Mouse (Mus musculus): ENCODE results near the gene Nusap1. TPM values are rescaled to one million over a fixed set of nuclear protein-coding genes. Genes with fewer than 3 reads are reported as not detected.
A peak's percentile ranks its signal among the peaks of the same experiment; 100 is the strongest.
"Not testable (repeated sequence)": the region's sequence is repeated elsewhere in the genome, so short reads cannot be mapped to it uniquely, and the experiment has no call there.

The Nusap1 gene
- total RNA-seq, 4 experiments from 2014 or later, result 0.10 to 0.38 TPM; not detected in 2

DNA sequence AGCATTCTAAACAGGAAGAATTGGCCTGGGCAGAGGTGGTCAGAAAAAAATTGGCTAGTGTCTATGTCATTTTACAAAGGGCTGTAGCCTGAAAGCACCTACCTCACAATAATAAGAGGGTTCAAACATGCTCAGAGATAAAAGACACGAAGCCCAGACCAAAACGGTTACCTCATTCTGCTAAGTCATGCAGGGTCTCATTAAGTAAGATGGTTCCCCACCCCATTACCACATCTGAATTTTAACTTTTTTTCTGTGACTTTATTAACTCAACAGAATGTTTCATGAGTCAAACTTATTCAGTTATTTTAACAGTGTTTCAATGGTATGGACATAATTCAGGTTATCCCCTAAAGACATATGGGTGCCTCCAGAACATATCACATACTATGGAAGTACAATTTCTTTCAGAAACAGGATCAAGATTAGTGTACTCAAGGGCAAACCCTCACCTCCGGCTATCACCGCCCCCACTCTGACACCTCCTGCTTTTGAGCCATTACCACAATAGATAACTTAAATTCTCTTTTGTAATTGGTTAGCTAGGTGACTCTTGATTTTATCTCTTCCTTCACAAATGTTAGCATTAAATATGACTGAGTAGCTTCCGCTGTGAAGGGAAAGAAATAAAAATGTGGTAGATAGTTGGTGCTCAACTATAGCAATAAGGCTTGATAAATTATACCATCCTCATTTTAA is 23.3 kb downstream of the Nusap1 start:
- no peak for DNase-seq (ENCODE audit: low spot score in 2 of 2)

DNA sequence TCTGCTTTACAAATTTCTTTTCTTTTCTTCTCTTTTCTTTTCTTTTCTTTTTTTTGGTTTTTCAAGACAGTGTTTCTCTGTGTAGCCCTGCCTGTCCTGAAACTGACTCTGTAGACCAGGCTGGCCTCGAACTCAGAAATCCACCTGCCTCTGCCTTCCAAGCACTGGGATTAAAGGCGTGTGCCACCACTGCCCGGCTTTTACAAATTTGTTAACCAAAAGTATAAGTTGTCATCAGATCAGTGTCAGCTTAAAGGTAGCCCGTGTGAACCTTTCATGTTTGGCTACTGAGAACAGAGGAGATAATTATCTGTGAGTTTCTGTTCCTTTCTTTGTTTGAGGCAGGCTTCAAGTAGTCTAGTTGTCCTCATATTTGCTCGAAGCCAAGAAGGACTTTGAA is 26.2 kb downstream of the Nusap1 start:
- DNase-seq (ENCODE audit: low spot score in 2 of 2), result no peak

GRCm38 (mm10) chr2:119662220-119663182 is 44.4 kb downstream of the Nusap1 start, which contains the start of gene Ndufaf1:
Gene Ndufaf1, minus strand, starts transcription at chr2:119662827.
- peak; percentile 59 to 64 for DNase-seq (ENCODE audit: low spot score in 2 of 2)

DNA sequence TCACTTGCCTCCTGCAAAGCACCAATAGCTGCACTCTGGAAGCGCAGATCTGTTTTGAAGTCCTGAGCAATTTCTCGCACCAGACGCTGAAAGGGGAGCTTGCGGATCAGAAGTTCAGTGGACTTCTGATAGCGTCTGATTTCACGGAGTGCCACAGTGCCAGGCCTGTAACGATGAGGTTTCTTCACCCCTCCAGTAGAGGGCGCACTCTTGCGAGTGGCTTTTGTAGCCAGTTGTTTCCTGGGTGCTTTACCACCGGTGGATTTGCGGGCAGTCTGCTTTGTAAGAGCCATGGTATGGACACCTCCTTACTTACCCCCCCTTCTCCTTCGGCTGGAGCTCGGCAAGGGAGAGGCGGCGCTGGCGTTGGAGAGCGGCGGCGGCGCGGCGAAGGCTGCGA is 47.6 kb downstream of the Nusap1 start:
- DNase-seq (ENCODE audit: low spot score in 2 of 2), result not testable (repeated sequence)

GRCm38 (mm10) chr2:119669010-119669409 is 50.9 kb downstream of the Nusap1 start:
- no peak for DNase-seq (ENCODE audit: low spot score in 2 of 2)

GRCm38 (mm10) chr2:119674525-119675214 is 56.6 kb downstream of the Nusap1 start, which contains the start of gene Rtf1:
Gene Rtf1, plus strand, starts transcription at chr2:119675068.
- DNase-seq (ENCODE audit: low spot score in 2 of 2), result peak; percentile 88 to 90

DNA sequence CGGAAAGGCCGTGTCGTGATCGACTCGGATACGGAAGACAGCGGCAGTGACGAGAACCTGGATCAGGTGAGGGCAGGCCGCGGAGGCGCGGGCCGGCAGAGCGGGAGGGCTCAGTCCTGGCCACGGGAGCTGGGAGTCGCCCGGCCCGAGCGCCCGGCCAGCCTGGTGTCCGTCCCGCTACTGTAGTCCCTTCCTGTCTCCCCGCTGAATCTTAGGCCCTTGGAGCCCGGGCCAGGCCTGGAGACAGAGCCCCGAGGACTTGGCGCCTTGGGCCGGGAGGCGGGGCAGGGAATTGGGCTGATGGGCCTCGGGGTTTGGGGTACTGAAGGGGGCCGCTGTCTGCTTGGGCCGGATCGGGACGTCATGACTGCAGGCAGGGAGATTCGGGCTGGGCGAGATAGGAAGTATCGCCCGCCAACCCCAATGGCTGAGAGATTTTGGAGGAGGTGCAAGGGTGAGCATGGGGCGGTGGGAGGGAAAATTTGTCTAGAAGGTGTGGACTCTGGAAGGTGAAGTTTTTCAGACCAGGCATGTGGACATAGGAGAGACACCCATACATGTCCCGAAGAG is 57.2 kb downstream of the Nusap1 start:
- DNase-seq (ENCODE audit: low spot score in 2 of 2), result no peak

DNA sequence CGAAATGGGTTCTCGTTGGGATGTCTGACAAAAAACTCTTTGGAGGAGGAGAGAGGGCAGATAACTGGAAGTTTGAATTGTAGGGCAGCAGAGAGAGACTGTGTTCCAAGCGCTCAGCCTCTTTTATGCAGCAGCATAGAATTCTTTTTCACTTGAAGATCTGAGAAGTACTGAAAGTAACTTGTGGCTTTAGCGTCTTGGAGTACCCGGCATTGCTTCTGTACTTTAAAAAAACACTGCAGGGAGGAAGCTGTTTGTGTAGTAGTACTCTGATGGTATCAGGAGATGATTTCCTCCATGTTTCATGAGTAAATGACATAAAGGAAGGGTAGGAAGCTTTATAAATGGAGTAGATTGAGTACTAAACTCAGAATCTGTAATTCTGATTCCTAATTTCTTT is 57.7 kb downstream of the Nusap1 start:
- DNase-seq (ENCODE audit: low spot score in 2 of 2), result no peak

DNA sequence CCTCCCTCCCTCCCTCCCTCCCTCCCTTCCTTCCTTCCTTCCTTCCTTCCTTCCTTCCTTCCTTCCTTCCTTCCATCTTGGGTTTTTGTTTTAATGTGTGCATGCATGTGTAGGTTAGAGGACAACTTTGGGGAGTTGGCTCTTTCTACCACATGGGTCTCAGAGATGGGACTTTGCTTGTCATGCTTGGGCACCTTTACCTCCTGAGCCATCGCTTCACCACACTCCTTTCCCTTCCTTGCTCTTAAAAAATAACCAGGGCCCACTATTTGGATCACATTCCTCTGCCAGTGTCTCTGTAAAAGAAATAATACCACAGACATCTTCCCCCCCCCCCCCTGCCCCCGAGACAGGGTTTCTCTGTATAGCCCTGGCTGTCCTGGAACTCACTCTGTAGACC is 65.6 kb downstream of the Nusap1 start:
- DNase-seq (ENCODE audit: low spot score in 2 of 2), result no peak

- DNase-seq (ENCODE audit: low spot score in 2 of 2), result no peak
These were observed 74.1 kb downstream of the Nusap1 start for GRCm38 (mm10) chr2:119692003-119692701.

DNA sequence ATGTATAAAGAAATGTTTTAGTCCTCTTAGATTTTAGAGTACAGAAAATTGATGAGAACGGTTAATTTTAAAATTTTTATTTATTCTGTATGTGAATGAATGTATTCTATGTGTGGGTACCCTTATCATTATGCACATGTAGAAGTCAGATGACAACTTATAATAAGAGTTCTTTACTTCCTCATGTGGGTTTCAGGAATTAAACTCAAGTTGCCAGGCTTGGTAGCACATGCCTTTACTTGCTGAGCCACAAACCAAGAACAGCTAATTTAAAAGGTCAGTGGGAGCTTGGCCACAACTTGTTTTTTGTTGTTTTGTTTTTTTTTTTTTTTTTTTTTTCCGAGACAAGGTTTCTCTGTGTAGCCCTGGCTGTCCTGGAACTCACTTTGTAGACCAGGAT is 76.7 kb downstream of the Nusap1 start:
- DNase-seq (ENCODE audit: low spot score in 2 of 2), result no peak

DNA sequence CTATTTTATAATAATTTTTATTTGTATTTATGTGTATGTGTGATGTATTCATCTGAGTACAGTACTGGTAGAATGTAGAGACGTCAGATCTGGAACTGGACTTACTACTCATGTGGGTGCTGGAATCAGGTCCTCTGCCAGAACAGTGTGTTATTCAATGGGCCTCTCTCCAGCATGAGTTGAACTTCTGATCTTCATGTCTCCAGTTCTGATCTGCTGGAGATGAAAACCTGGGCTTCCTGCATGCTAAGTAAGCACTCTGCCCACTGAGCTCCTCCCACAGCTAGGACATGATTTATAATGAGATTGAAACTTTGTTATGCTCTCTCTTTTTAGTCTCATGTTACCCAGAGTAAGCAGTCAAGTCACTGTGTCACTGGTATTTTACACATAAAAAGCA is 78.0 kb downstream of the Nusap1 start:
- DNase-seq (ENCODE audit: low spot score in 2 of 2), result no peak

- DNase-seq (ENCODE audit: low spot score in 2 of 2), result no peak
These were observed 80.4 kb downstream of the Nusap1 start for GRCm38 (mm10) chr2:119698472-119698871.

DNA sequence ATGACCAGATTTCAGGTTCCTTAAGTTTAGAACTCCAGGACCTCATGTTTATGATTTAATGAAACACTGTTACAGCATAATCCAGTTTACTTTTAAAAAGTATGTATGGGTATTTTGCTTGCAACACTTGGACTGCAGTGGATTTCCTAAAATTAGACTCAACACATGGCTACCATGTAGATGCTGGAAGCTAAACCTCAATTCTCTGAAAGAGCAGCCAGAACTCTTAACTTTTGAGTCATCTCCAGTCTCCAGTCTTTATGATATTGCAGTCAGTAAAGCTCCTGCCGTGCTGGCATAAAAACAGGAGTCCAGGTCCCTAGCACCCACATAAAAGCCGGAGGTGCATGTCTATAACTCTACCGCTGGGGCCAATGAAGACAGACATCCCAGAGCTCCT is 81.9 kb downstream of the Nusap1 start:
- no peak for DNase-seq (ENCODE audit: low spot score in 2 of 2)

Other genes with a start within 250 kb of the Nusap1 start
- gene Ino80, start 140.6 kb upstream of the Nusap1 start, total RNA-seq (2022), result 10 to 100 TPM; 11.8 to 15.7 (median 12.6) TPM
- 1 to 10 TPM in 3 of 4 experiments, under 1 TPM in 1; 0.85 to 2.0 (median 1.2) TPM for gene Exd1, start 70.7 kb upstream of the Nusap1 start, total RNA-seq (2022)
- gene Chp1, start 70.6 kb upstream of the Nusap1 start, total RNA-seq (2022), result 10 to 100 TPM; 72.7 to 85.9 (median 82.5) TPM
- gene Oip5, start 171 bp downstream of the Nusap1 start, total RNA-seq (2022), result under 1 TPM in 1 of 4 experiments, not detected in 3; 0.27 TPM
- gene Ndufaf1, start 44.5 kb downstream of the Nusap1 start, total RNA-seq (2022), result 10 to 100 TPM; 41.9 to 47.7 (median 45.5) TPM
- gene Rtf1, start 56.8 kb downstream of the Nusap1 start, total RNA-seq (2022), result 10 to 100 TPM; 21.3 to 27.2 (median 24.9) TPM
- not detected for gene Itpka, start 124.0 kb downstream of the Nusap1 start, total RNA-seq (2022)
- not detected for gene Ltk, start 142.1 kb downstream of the Nusap1 start, total RNA-seq (2022)
- 10 to 100 TPM; 14.2 to 17.0 (median 16.2) TPM for gene Rpap1, start 169.2 kb downstream of the Nusap1 start, total RNA-seq (2022)
- gene Tyro3, start 179.4 kb downstream of the Nusap1 start, total RNA-seq (2022), result under 1 TPM; 0.29 to 0.74 (median 0.46) TPM